Mouse (Mus musculus): ENCODE measurements at regions not wholly inside any gene's neighbourhood (a gene's known extent, or its start where the extent isn't known, plus 50 kb on each side); places are given as distances from the start of the nearest gene placed in this dataset.

DNA sequence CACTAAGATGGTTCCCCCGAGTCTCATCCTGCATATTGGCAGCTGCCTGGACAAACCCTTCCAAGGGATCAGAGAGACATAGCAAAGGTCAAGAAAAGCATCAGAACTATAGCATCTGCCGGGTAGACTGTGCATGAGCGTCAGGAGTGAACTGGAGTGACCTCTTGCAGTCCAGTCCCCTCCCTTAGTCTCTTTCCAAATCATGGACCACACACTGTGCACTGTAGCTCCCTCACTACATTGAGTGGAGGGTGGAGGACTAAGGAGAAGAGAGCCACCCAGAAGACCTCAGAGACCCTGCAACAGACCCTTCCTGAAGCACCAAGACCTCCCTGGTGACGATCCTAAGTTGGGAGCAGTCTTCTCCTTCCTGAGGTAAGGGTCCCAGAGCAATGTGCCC lies 107.8 kb upstream of the Cd93 start:
- DNase-seq = no peak

- DNase-seq = no peak
These were observed 106.3 kb upstream of the Cd93 start for GRCm38 (mm10) chr2:148549618-148550017.

GRCm38 (mm10) chr2:148542340-148542739 lies 99.0 kb upstream of the Cd93 start:
- DNase-seq = no peak

- DNase-seq = no peak
These were observed 94.6 kb upstream of the Cd93 start for GRCm38 (mm10) chr2:148537914-148538510.

DNA sequence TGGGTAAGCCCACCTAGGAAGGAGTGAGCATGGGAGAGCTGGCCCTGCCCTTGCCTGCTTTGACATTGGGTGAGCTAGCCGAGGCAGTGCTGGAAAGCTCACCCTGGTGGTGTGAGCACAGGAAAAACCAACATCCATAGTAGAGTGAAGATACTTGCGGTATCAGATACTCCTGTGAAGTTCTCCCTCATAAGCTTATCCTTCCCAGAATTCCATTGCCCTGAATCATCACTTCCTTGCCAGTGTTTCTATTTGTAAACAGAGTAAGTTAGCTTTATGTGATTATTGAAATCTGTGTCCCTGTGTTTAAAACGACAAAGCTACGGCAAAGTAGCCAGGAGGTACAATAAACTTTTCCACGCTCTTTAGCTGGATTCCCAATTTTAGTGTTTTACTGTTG lies 93.9 kb upstream of the Cd93 start:
- no peak for DNase-seq

- no peak for DNase-seq
These were observed 93.2 kb upstream of the Cd93 start for GRCm38 (mm10) chr2:148536608-148537007.

GRCm38 (mm10) chr2:148535562-148536180 lies 92.3 kb upstream of the Cd93 start:
- peak in 1 of 2 experiments; percentile 7 for DNase-seq

- no peak for DNase-seq
These were observed 88.7 kb upstream of the Cd93 start for GRCm38 (mm10) chr2:148532051-148532450.

- DNase-seq = no peak
These were observed 87.2 kb upstream of the Cd93 start for GRCm38 (mm10) chr2:148530546-148530945.

DNA sequence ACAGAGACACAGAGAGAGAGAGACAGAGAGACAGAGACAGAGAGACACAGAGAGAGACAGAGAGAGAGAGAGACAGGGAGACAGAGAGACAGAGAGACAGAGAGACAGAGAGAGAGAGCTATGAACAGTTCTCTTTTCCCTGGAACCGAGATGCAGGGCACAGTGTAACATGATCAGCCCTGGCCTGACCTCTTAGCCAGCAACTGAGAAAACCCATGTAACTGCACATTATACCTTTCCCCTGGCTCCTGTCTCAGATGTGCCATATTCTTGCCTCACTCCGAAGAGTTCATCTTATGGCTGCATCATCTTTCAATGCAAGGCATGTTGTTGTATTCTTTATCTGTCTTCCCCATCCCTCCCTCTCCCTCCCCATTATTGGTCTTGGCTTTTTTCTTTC lies 86.5 kb upstream of the Cd93 start:
- DNase-seq = no peak

DNA sequence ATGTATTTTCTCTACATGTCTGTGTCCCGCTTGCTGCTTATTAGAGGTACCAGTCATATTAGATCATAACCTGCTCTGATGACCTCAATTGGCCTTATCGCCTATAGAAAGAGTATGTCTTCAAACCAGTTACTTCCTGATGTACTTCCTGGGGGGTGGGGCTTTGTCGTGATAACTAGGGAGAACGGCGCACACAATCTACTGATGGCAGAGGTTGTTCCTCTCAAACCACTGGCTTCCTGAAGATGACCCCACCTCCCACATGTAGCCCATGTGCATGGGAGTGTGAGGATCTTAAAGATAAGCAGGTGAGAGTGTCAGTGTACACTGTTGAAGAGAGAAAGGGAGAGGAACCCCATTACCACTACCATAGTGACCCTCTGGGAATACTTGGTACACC lies 84.4 kb upstream of the Cd93 start:
- no peak for DNase-seq

DNA sequence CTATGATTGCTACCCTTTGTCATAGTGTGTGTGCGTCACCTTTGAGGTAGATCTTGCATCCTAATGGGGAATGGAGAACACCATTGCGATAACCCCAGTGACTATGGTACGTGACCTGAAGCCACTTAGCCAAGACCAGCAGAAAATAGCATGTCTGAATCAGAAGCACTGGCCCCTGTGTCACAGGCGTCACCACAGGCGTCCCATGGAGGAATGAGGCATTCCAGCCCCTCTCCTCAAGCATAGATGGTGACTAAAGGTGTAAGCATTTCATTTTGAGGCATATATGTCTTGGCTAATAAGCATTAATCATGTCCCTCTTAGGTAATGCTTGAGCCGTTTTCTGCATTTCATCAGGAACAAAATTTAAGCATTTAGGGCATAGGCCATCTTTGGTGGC lies 82.1 kb upstream of the Cd93 start:
- no peak for DNase-seq

DNA sequence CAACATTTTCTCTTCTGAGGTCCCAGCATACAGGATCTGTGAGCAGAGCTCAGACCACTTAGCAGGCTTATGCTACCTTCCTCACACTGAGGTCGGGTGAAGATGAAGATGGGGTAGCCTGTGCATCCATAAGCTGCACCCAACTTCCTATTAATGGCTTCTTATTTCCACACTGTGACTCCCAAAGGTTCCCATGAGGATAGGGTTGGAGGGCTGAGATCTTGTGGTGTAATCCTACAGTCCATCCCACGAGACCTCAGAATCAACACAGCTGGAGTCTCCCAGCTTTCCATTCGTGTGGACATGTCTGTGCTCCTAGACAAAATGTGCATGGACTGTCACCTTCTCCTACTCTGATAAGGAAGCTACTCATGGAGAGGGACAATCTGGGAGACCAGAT lies 80.0 kb upstream of the Cd93 start:
- DNase-seq = no peak

DNA sequence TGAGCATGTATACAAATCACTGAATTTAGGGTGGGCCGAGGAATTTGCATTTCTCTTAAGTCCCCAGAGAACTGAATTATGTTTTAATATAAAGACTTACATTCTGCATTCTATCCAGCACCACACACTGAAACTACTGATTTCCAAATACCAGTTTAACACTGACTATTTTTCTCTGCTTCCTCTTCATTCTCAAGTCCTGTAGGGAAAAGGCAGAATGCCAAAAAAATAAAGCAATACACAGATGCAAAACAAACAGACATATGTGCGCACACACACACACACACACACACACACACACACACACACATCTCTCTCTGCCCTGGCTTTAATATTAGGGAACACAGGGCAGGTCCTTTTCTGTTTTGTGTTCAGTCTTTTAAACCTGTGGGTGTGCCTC lies 79.6 kb upstream of the Cd93 start:
- DNase-seq = no peak

DNA sequence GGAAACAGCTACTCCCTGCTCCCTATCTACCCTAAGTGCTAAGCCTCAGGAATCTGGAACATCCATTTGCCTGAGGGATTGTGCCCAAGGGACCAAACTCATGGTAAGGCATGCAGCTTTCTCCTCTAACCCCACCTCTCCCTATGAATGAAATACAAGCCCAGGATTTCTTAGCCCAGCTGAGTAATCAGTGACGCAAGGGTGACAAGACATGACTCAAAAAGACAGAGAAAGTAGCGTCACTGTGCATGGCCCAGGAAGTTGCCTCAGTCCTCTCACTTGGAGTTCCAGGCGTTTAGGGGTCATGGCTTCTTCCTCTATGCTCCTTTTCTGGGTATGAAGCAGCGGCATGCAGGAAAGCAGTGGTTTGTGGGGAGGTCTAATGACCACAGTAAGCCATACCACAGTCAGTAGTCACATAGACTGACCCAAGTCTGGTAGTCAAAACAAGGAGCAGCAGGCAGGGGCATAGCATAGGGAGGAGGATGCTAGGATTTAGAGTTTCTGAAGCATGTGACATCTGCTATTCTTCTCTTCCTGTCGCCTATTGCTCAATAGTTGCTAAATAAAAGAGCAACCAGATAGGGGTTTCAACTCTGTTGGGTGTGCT lies 78.7 kb upstream of the Cd93 start:
- no peak for DNase-seq

GRCm38 (mm10) chr2:148520291-148520690 lies 76.9 kb upstream of the Cd93 start:
- no peak for DNase-seq

- no peak for DNase-seq
These were observed 76.4 kb upstream of the Cd93 start for GRCm38 (mm10) chr2:148519689-148520290.

- no peak for DNase-seq
These were observed 74.5 kb upstream of the Cd93 start for GRCm38 (mm10) chr2:148517906-148518305.

- DNase-seq = no peak
These were observed 66.8 kb upstream of the Cd93 start for GRCm38 (mm10) chr2:148510008-148510681.

DNA sequence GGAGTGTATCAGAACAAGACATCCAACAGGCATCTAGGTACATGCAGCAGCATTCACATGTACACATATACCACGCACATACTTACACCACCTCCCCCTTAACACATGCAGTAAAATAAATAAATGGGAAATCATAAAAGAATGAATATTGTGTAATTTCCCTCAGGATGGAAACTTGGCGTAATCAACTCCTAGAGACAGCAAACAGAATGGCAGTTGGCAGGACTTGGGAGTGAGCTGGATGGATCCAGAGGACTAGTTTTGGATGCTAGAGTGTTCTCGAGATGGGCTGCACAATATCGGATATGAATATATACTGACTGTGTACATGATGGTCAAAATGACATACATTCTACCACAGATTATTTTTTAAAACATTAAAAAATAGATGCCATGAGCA lies 66.0 kb upstream of the Cd93 start:
- no peak for DNase-seq

GRCm38 (mm10) chr2:148507523-148507922 lies 64.2 kb upstream of the Cd93 start:
- no peak for DNase-seq

DNA sequence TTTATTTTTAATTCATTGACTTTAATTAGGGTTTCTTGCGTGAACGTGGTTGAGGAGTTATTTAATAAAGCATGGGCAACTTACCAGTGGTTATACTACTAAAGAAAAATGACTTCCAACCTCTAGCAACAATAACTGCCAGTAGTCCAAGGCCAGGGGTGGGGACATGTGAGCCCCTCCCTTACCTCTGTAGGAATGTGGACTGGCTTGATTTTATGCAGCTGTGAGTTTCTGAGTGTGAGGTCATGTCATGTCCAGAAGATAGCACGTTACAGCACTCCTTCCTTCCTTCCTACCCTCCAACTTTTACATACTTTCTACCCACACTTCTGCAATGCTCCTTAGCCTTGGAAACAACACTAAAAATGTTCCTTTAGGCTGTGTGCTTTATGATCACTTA lies 63.6 kb upstream of the Cd93 start:
- DNase-seq = no peak

DNA sequence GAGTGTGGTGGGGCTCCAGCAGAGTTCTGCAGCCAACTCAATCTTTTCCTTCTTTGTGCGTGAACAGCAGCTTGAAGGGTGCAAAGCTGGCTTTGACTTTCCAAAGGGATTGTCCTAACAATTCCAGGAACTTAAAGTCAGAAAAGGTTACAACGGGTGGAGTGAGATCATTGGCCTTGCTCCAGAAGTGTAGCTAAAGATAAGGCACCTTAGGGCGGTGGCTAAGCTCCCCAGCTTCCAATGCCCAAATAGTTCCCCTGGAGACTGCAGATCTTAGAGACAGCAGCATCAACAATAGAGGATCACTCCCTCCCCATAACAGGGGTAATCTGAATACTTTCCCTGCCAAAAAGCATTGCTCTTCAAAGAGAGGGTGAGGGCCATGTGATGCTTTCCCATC lies 62.3 kb upstream of the Cd93 start:
- no peak for DNase-seq

Measured in thymus, postnatal 36 days (tissue).